Comparison of ENCODE assay signal across 9 mouse cellular contexts in the genomic region with DNA sequence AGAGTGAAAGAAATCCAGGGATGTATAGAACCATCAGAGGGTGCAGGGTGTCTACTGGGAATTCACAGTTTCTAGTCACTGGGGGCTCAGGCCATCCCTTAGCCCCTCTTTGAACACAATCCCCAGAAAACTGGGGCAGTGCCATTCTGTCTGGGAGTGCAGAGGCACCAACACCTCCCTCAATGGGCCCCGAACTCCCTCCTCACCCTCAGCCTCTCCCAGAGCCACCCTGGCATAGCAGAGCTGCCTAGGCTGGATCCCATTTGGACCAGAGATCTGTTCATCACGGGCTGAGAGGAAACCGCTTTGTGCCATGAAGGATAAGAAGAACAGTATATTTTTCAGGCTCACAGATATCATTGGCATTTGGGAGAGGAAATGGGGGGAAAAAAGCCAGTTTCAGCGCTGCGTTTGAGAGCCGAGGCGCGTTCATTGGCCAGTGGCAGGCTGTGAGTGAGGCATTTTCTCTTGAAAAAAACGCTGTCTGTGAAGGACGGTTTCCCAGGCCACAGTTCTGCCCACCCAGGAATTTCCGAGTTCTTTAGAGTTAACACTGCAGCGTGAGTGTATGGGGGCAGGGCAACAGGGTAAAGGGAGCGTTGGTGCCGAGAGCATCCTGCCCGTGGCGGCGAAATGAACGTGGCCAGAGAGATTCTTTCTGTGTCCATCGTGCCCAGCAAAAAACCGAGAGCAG.
DNase-seq lines count a peak whose midpoint lies in the region; ATAC-seq lines count a peak whose summit lies in the region.
"Had no signal": no experiment of that assay in that cellular context is flagged by ENCODE, and none has a peak within 500 bp of the region (broad histone marks: within the 10 kb centered on the region; RNA-seq: fewer than 3 reads in every experiment).

No protein-coding gene starts in this region.

- no peak overlapping the region for H3K9ac ChIP-seq in kidney, embryonic 16.5 days (replicated peaks; ENCODE audit: low read length)
- H3K9ac ChIP-seq in midbrain, embryonic 15.5 days, result peak overlapping the region; percentile 44

- H3K27ac ChIP-seq in kidney, embryonic 16.5 days (ENCODE audit: low read length), result no peak overlapping the region
- peak overlapping the region; percentile 85 for H3K27ac ChIP-seq in hindbrain, embryonic 10.5 days
- peak overlapping the region; percentile 65 for H3K27ac ChIP-seq in midbrain, embryonic 15.5 days

- H3K9me3 ChIP-seq in kidney, embryonic 16.5 days (ENCODE audit: low read length), result no peaks in the 10 kb centered on the region
- no peaks in the 10 kb centered on the region for H3K9me3 ChIP-seq in hindbrain, embryonic 10.5 days
- H3K9me3 ChIP-seq in midbrain, embryonic 15.5 days, result no peaks in the 10 kb centered on the region

- ATAC-seq in kidney, embryonic 16.5 days (ENCODE audit: low FRiP score, low TSS enrichment), result no peak
- peak; percentile 57 for ATAC-seq in midbrain, embryonic 15.5 days (replicated peaks)
- ATAC-seq in inflammation-experienced regulatory T-cells, adult 6 months, result no peak

- H3K4me3 ChIP-seq in kidney, embryonic 16.5 days (ENCODE audit: low read length), result peak overlapping the region; percentile 19
- peak overlapping the region; percentile 42 for H3K4me3 ChIP-seq in hindbrain, embryonic 10.5 days
- peak overlapping the region; percentile 31 for H3K4me3 ChIP-seq in midbrain, embryonic 15.5 days
- H3K4me3 ChIP-seq: myocyte had no signal

- peaks cover 8% of the 10 kb centered on the region; the same call in 1 of the 2 replicates for H3K4me1 ChIP-seq in kidney, embryonic 16.5 days (ENCODE audit: insufficient read depth, low read length)
- H3K4me1 ChIP-seq in hindbrain, embryonic 10.5 days (replicated peaks), result peaks cover 38% of the 10 kb centered on the region
- H3K4me1 ChIP-seq in midbrain, embryonic 15.5 days, result peaks cover 24% of the 10 kb centered on the region

- peak overlapping the region; percentile 39 for H3K4me2 ChIP-seq in kidney, embryonic 16.5 days (replicated peaks; ENCODE audit: low read depth, low read length)
- H3K4me2 ChIP-seq in midbrain, embryonic 15.5 days, result peak overlapping the region; percentile 60

- no peak for DNase-seq in kidney, adult 8-10 months
- DNase-seq in embryo, embryonic 10 days (ENCODE audit: low spot score), result peak; percentile 81
- DNase-seq in hindbrain, embryonic 10.5 days (ENCODE audit: low spot score), result peak; percentile 78
- DNase-seq in adrenal gland, postnatal 14 days, result no peak
- no peak for DNase-seq in adipocyte (ENCODE audit: low spot score)

- no peaks in the 10 kb centered on the region for H3K36me3 ChIP-seq in kidney, embryonic 16.5 days (ENCODE audit: insufficient read depth, low read length)
- no peaks in the 10 kb centered on the region for H3K36me3 ChIP-seq in hindbrain, embryonic 10.5 days
- no peaks in the 10 kb centered on the region for H3K36me3 ChIP-seq in midbrain, embryonic 15.5 days (replicated peaks)

- WGBS in kidney, embryonic 16.5 days, result 36% methylated on average over 20 of the region's 20 CpGs
- WGBS in hindbrain, embryonic 10.5 days, result 20% methylated on average over 20 of the region's 20 CpGs
- 5% methylated on average over 20 of the region's 20 CpGs for WGBS in midbrain, embryonic 15.5 days

- 0 out of 2 replicates have a peak, but pooled peaks cover 6% of the 10 kb centered on the region for H3K27me3 ChIP-seq in kidney, embryonic 16.5 days (ENCODE audit: insufficient read depth, low read length)
- peaks cover 53% of the 10 kb centered on the region for H3K27me3 ChIP-seq in hindbrain, embryonic 10.5 days (ENCODE audit: insufficient read depth, poor library complexity, severe bottlenecking)
- no peaks in the 10 kb centered on the region; the same call in 1 of the 2 replicates for H3K27me3 ChIP-seq in midbrain, embryonic 15.5 days (replicated peaks)

Comparison
In these comparisons a context has a peak if more than half of its experiments do, and no peak if none do; other contexts are left out.
1. DNase-seq: peak in embryo, embryonic 10 days (single experiment) and hindbrain, embryonic 10.5 days (single experiment); none in kidney, adult 8-10 months (0 of 2), adrenal gland, postnatal 14 days (single experiment) and adipocyte (single experiment).
2. Peak in every context shown above with its lines, with median percentiles within 50 percentile points of each other: H3K4me3 ChIP-seq.